Mouse (Mus musculus) forebrain, embryonic 12.5 days (tissue): ENCODE results near the gene Tmem211. TPM values are rescaled to one million over a fixed set of nuclear protein-coding genes. Genes with fewer than 3 reads are reported as not detected.

ENCODE experiments used
- ATAC-seq: fragments of 200-750 bp; cut with Nextera tagmentation; 2 replicates; pipeline ENCODE4 v1.8.0; 2017; ENCODE audit warnings: moderate TSS enrichment; ENCODE audit not compliant: low FRiP score
- H3K27ac ChIP-seq: fragments of 300-500 bp; sonication (generic); 2 replicates; pipeline ENCODE4 v1.5.1; 2016; ENCODE audit warnings: mild to moderate bottlenecking
- H3K27me3 ChIP-seq: fragments of 300-500 bp; sonication (generic); 2 replicates; pipeline ENCODE4 v1.6.1; 2016; ENCODE audit warnings: mild to moderate bottlenecking
- H3K36me3 ChIP-seq: fragments of 300-500 bp; sonication (generic); replicated peaks from 2 replicates; pipeline ENCODE4 v1.6.1; 2016; ENCODE audit warnings: mild to moderate bottlenecking
- H3K4me1 ChIP-seq: fragments of 300-500 bp; sonication (generic); 2 replicates; pipeline ENCODE4 v1.6.1; 2016
- H3K4me2 ChIP-seq: fragments of 300-500 bp; sonication (generic); 2 replicates; pipeline ENCODE4 v1.6.1; 2016; ENCODE audit warnings: mild to moderate bottlenecking, moderate library complexity
- H3K4me3 ChIP-seq: fragments of 300-500 bp; sonication (generic); replicated peaks from 2 replicates; pipeline ENCODE4 v1.5.1; 2016; ENCODE audit warnings: mild to moderate bottlenecking
- H3K9ac ChIP-seq: fragments of 300-500 bp; sonication (generic); 2 replicates; pipeline ENCODE4 v1.6.1; 2016; ENCODE audit warnings: mild to moderate bottlenecking
- H3K9me3 ChIP-seq: fragments of 300-500 bp; sonication (generic); 2 replicates; pipeline ENCODE4 v1.6.1; 2016
- WGBS: fragments of 180-500 bp; shearing (Covaris S2); methylation state at CpG from one replicate; pipeline ENCODE4 v1.1.7; 2016; 5-methylcytosine and 5-hydroxymethylcytosine counted together
- polyA plus RNA-seq: library from polyadenylated mRNA; unstranded; fragments of >200 nt; fragmentation: Nextera tagmentation; extraction: Ambion mirVana; gene quantifications from 2 replicates; pipeline ENCODE4 v1.2.1, GENCODE M21; 2016

Gene Tmem211
- 0.20 and 0.28 TPM in 2 replicates for polyA plus RNA-seq

DNA sequence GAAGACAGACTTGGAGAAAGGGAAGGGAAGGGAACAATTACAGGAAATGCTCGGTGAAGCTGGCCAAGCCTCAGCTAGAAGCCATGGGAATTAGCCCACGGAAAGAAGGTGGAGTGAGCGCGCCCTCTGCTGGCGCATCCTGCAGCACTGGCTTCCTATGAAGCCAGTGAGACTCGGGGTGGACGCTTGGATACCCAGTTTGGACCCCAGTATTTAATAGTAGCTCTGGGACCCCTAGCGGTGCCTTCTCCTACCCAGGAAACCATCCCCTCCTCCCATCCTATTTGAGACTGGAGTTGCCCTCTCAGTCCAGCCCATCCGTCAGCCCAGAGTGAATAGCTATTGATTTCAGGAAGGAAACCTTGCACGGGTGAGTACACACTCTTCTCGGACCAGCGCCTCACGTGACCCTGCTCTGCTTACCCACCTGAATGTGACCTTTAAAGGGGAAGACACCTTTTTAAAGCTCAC is at the start of gene Tmem211:
Tmem211 (plus strand) TSS at position 278 of the 471 bp plus-strand sequence.
- Histone ChIP-seq H3K36me3 (no peaks in the 10 kb centered on the region), H3K9ac (no peak within 1 kb of the TSS; the same call in 1 of the 2 replicates), H3K27me3 (no peaks in the 10 kb centered on the region; the same call in 1 of the 2 replicates), H3K9me3 (no peaks in the 10 kb centered on the region), H3K27ac (peak within 1 kb of the TSS; percentile 61; the same call in 1 of the 2 replicates), H3K4me2 (peak within 1 kb of the TSS; percentile 52), H3K4me1 (peaks cover 15% of the 10 kb centered on the region), H3K4me3 (peak within 1 kb of the TSS; percentile 23)
- peak; percentile 76 for ATAC-seq
- WGBS, result under 1% methylated on average over 13 of the region's 13 CpGs

DNA sequence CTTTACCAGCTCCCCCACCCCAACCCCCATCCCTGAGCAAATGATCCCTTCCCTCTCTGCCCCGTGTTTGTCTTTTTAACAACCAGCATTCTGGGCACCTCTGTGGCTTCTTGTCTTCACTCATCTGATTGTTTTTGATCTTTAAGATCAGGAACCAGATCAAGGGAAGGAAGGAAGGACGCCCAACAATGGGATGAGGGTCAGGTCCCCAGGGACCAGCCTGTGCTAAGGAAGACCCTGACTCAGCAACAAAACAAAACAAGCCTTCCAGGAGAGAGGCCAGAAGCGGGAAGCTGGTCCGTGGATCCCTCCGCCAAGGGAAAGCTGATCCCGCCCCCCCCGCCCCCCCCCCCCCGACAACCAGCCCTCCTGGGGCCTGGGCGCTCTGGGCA is 47.3 kb upstream of the Tmem211 start:
- 0 out of 2 replicates have a peak, but pooled peaks have one; percentile 9 for ATAC-seq

DNA sequence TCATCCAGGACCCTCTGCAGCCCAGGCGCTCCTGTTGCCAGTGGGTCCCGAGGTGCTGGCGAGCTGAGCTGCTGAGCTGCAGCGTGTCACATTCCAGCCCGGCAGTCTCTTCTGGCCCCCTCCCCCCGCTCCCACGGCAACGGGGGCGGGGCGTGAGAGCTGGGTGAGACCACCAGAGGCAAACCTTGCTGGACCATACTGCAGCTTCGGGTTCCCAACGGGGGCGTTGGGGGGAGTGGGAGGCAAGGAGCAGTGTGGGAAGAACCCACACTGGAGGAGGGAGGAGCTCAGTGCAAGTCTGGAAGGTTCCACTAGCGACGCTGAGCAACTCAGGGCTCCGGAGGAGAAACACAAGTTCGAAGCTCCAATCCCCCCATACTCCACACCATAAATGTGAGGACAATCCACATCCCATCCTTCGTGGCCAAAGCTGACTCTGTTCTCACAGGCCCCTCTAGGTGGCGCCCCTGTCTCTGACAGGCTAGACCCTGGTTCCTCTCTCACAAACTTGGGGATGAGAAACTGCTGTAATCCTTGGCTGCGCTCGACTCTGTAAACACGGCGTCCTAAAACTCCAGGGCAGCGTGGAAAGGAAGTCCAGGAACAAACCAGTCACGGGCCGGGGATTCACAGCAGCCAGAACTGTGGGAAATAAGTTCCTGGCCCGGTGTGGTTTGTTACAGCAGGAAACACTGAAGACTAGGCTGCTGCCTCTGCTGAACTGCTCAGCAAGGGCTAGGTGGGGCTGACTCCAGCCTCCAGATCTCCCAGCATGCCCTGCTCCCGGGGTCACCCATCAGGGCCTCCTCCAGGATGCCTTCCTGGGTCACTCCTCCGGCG is 46.6 kb upstream of the Tmem211 start:
- peaks cover 15% of the 10 kb centered on the region for H3K4me1 ChIP-seq
- peak overlapping the region; percentile 46 for H3K9ac ChIP-seq
- peak; percentile 82 for ATAC-seq
- peak overlapping the region; percentile 47 for H3K4me2 ChIP-seq
- no peaks in the 10 kb centered on the region for H3K9me3 ChIP-seq
- no peaks in the 10 kb centered on the region for H3K27me3 ChIP-seq
- WGBS, result 2% methylated on average over 30 of the region's 30 CpGs
- 0 out of 2 replicates have a peak, but pooled peaks cover 13% of the 10 kb centered on the region for H3K36me3 ChIP-seq
- H3K4me3 ChIP-seq, result peak overlapping the region; percentile 24
- H3K27ac ChIP-seq, result peak overlapping the region; percentile 74

More for the DNA sequence above, 47.3 kb upstream of the Tmem211 start:
- peak overlapping the region; percentile 47 for H3K4me2 ChIP-seq
- H3K4me3 ChIP-seq, result peak overlapping the region; percentile 24
- WGBS, result 10% methylated on average over 7 of the region's 9 CpGs
- no peak overlapping the region; the same call in 1 of the 2 replicates for H3K27ac ChIP-seq
- no peaks in the 10 kb centered on the region for H3K27me3 ChIP-seq
- 0 out of 2 replicates have a peak, but pooled peaks cover 13% of the 10 kb centered on the region for H3K36me3 ChIP-seq
- H3K9ac ChIP-seq, result peak overlapping the region; percentile 46
- H3K9me3 ChIP-seq, result no peaks in the 10 kb centered on the region
- peaks cover 17% of the 10 kb centered on the region for H3K4me1 ChIP-seq

DNA sequence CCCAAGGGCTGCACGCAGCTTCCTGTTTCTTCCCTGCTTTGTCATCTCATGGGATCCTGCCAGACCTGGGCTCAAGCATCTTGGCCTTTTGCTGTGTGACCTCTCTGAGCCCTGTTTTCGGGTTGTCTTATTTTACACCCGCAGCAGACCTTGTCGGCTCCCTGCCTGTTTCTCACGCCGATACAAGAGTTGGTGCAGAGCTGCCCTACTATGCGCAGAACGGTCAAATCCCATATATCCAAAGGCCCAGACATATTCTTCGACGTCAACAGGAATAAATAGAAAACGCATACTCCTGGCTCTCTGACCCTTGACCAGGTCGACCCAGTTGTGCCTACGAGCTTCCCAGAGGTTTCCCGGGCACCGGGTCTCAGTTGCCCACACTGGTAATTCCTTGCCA is 46.0 kb upstream of the Tmem211 start:
- peak overlapping the region; percentile 24; the same call in 1 of the 2 replicates for H3K4me3 ChIP-seq
- H3K4me2 ChIP-seq, result peak overlapping the region; percentile 47
- H3K9ac ChIP-seq, result no peak overlapping the region
- H3K27ac ChIP-seq, result peak overlapping the region; percentile 74
- peaks cover 15% of the 10 kb centered on the region for H3K4me1 ChIP-seq
- no peaks in the 10 kb centered on the region for H3K9me3 ChIP-seq
- 83% methylated on average over 15 of the region's 15 CpGs for WGBS
- no peak for ATAC-seq
- 0 out of 2 replicates have a peak, but pooled peaks cover 13% of the 10 kb centered on the region for H3K36me3 ChIP-seq
- H3K27me3 ChIP-seq, result no peaks in the 10 kb centered on the region

DNA sequence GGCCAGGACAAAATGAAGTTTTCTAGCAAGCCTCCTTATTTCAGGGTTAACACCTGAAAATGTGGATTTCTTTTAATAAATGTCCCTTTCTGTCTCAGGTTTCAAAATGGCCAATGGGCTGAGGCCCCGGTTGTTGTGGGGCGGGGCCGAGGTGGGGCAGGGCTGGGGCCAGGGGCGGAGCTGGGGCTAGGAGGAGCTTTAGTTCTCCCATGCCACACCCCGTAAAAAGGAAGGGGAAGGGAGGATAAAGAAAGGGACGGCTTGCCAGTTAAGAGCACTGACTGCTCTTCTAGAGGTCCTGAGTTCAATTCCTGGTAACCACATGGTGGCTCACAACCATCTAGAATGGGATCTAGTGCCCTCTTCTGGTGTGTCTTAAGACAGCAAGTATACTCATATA is 45.3 kb upstream of the Tmem211 start:
- Histone ChIP-seq H3K27me3 (no peaks in the 10 kb centered on the region), H3K27ac (no peak overlapping the region), H3K9me3 (no peaks in the 10 kb centered on the region), H3K4me1 (peaks cover 15% of the 10 kb centered on the region), H3K9ac (no peak overlapping the region), H3K36me3 (0 out of 2 replicates have a peak, but pooled peaks cover 13% of the 10 kb centered on the region), H3K4me2 (no peak overlapping the region), H3K4me3 (no peak overlapping the region)
- 46% methylated on average over 6 of the region's 6 CpGs for WGBS
- ATAC-seq, result no peak

GRCm38 (mm10) chr5:113190558-113190957 is 36.2 kb upstream of the Tmem211 start:
- Histone ChIP-seq H3K27me3 (no peaks in the 10 kb centered on the region), H3K4me1 (peaks cover 3% of the 10 kb centered on the region; the same call in 1 of the 2 replicates), H3K9me3 (no peaks in the 10 kb centered on the region), H3K9ac (no peak overlapping the region), H3K36me3 (peaks cover 5% of the 10 kb centered on the region), H3K4me3 (no peak overlapping the region), H3K27ac (no peak overlapping the region), H3K4me2 (no peak overlapping the region)
- no peak for ATAC-seq
- WGBS, result 86% methylated on average over 14 of the region's 14 CpGs

GRCm38 (mm10) chr5:113191901-113192300 is 34.8 kb upstream of the Tmem211 start:
- no peak overlapping the region for H3K27ac ChIP-seq
- H3K9me3 ChIP-seq, result no peaks in the 10 kb centered on the region
- H3K4me3 ChIP-seq, result no peak overlapping the region
- ATAC-seq, result no peak
- 77% methylated on average over 14 of the region's 14 CpGs for WGBS
- H3K4me1 ChIP-seq, result peaks cover 3% of the 10 kb centered on the region; the same call in 1 of the 2 replicates
- peaks cover 3% of the 10 kb centered on the region for H3K36me3 ChIP-seq
- no peak overlapping the region for H3K4me2 ChIP-seq
- H3K9ac ChIP-seq, result no peak overlapping the region
- H3K27me3 ChIP-seq, result no peaks in the 10 kb centered on the region

DNA sequence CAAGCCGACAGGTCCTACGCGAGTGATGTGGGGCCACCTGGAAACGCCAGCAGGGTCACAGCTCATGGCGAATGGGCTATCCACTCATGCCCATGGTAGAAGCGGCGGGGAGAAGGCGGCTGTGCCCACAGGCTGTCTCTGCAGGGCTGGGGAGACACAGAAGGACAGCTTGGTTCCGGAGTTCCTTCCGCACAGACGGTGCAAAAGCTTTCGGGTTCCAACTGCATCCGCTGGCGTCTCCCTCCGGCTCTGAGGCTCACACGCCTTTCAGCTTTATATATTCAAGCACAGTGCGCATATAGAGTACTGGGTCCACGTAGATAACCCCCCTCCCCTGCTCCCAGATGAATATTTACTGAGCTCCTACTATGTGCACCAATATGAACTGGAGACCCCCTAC is 32.9 kb upstream of the Tmem211 start:
- 93% methylated on average over 18 of the region's 18 CpGs for WGBS
- Histone ChIP-seq H3K9me3 (no peaks in the 10 kb centered on the region), H3K4me3 (no peak overlapping the region), H3K9ac (no peak overlapping the region), H3K4me1 (peaks cover 3% of the 10 kb centered on the region; the same call in 1 of the 2 replicates), H3K36me3 (no peaks in the 10 kb centered on the region; the same call in 1 of the 2 replicates), H3K27ac (no peak overlapping the region), H3K4me2 (no peak overlapping the region), H3K27me3 (no peaks in the 10 kb centered on the region)
- no peak for ATAC-seq

DNA sequence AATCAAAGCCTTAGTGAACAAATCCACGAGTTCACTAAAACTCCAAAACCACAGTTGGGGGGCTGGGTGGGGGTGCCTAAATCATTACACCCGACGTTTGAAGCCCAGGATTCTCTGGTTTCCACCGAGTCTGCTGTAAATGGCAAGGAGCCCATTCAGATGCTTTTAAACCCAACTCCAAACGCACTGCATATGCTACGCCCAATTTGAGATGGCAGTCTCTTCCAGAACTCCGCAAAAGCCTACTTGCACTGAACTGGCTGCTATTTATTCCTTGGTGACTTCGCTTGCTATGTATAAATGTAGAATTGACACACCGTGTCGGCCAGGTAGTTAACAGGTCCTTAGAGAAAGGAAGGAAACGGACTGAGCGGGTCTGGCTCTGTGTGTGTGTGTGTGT is 31.3 kb upstream of the Tmem211 start:
- Histone ChIP-seq H3K9me3 (no peaks in the 10 kb centered on the region), H3K36me3 (no peaks in the 10 kb centered on the region), H3K27ac (no peak overlapping the region), H3K9ac (no peak overlapping the region), H3K4me2 (no peak overlapping the region), H3K4me3 (no peak overlapping the region), H3K4me1 (peaks cover 3% of the 10 kb centered on the region; the same call in 1 of the 2 replicates), H3K27me3 (no peaks in the 10 kb centered on the region)
- ATAC-seq, result no peak
- 91% methylated on average over 12 of the region's 12 CpGs for WGBS

DNA sequence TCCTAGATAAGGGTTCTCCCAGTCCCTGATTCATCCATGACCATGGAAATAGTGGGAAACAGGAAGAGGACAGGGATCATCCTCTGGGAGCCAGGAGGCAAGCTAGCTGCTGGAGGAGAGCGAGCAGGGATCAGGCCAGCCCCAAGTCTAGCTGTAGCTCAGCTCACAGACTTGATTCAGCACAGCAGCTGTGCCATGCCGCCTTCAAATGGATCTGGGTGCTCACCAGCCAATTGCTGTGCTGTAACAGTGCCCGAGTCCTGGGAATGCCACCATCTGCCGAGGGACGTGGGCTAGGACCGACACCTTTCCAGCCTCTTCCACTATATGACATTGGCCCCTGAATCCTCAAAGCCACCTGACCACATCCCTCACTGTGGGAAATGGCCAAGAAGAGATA is 30.8 kb upstream of the Tmem211 start:
- Histone ChIP-seq H3K27me3 (no peaks in the 10 kb centered on the region), H3K27ac (no peak overlapping the region), H3K9ac (no peak overlapping the region), H3K4me2 (no peak overlapping the region), H3K4me3 (no peak overlapping the region), H3K4me1 (peaks cover 3% of the 10 kb centered on the region; the same call in 1 of the 2 replicates), H3K9me3 (no peaks in the 10 kb centered on the region), H3K36me3 (no peaks in the 10 kb centered on the region)
- WGBS, result 91% methylated on average over 6 of the region's 6 CpGs
- no peak for ATAC-seq

- Histone ChIP-seq H3K27me3 (no peaks in the 10 kb centered on the region), H3K9me3 (no peaks in the 10 kb centered on the region), H3K27ac (no peak overlapping the region), H3K9ac (no peak overlapping the region), H3K4me3 (no peak overlapping the region), H3K36me3 (no peaks in the 10 kb centered on the region), H3K4me1 (peaks cover 3% of the 10 kb centered on the region; the same call in 1 of the 2 replicates), H3K4me2 (no peak overlapping the region)
- no peak for ATAC-seq
- WGBS, result 78% methylated on average over 9 of the region's 9 CpGs
Observed at GRCm38 (mm10) chr5:113196916-113197794, 29.6 kb upstream of the Tmem211 start.
